Mouse (Mus musculus): ENCODE results near the gene Pcp4l1. TPM values are rescaled to one million over a fixed set of nuclear protein-coding genes. Genes with fewer than 3 reads are reported as not detected.
"Not testable (repeated sequence)": the region's sequence is repeated elsewhere in the genome, so short reads cannot be mapped to it uniquely, and the experiment has no call there.

The Pcp4l1 gene
- 43.0 and 46.4 TPM in 2 replicates for polyA plus RNA-seq (2015; fragmentation: Nextera tagmentation; extraction: Ambion mirVana)

GRCm38 (mm10) chr1:171195887-171196397 lies at the start of gene Pcp4l1:
TSS of gene Pcp4l1 (minus strand) at chr1:171196268.
- under 1% methylated on average over 33 of the region's 33 CpGs for WGBS
- H3K9me3 ChIP-seq (replicated peaks): no peaks in the 10 kb centered on the region
- peak within 1 kb of the TSS; percentile 87 for H3K4me2 ChIP-seq
- no peaks in the 10 kb centered on the region for H3K36me3 ChIP-seq
- H3K27me3 ChIP-seq: peaks cover 11% of the 10 kb centered on the region
- ATAC-seq (replicated peaks; ENCODE audit: insufficient number of reproducible peaks, insufficient read depth, low FRiP score, low read depth): peak; percentile 93
- peak within 1 kb of the TSS; percentile 78 for H3K4me3 ChIP-seq
- H3K4me1 ChIP-seq (replicated peaks): peaks cover 39% of the 10 kb centered on the region
- H3K9ac ChIP-seq: peak within 1 kb of the TSS; percentile 69
- peak within 1 kb of the TSS; percentile 73 for H3K27ac ChIP-seq

GRCm38 (mm10) chr1:171245353-171245752 lies 49.3 kb upstream of the Pcp4l1 start:
- Histone ChIP-seq H3K27ac (peak overlapping the region; percentile 5; the same call in 1 of the 2 replicates), H3K27me3 (no peaks in the 10 kb centered on the region), H3K9me3 (replicated peaks) (no peaks in the 10 kb centered on the region), H3K4me1 (replicated peaks) (peaks cover 39% of the 10 kb centered on the region), H3K9ac (no peak overlapping the region), H3K4me2 (peak overlapping the region; percentile 72; the same call in 1 of the 2 replicates), H3K4me3 (no peak overlapping the region), H3K36me3 (peaks cover 43% of the 10 kb centered on the region)
- ATAC-seq (replicated peaks; ENCODE audit: insufficient number of reproducible peaks, insufficient read depth, low FRiP score, low read depth): no peak
- WGBS: 80% methylated on average over 8 of the region's 8 CpGs

GRCm38 (mm10) chr1:171241952-171242351 lies 45.9 kb upstream of the Pcp4l1 start:
- not testable (repeated sequence) for H3K9me3 ChIP-seq (replicated peaks); H3K9ac ChIP-seq; H3K4me3 ChIP-seq; H3K27me3 ChIP-seq; H3K27ac ChIP-seq; ATAC-seq (replicated peaks; ENCODE audit: insufficient number of reproducible peaks, insufficient read depth, low FRiP score, low read depth); H3K4me2 ChIP-seq
- Histone ChIP-seq H3K4me1 (replicated peaks) (peaks cover 20% of the 10 kb centered on the region), H3K36me3 (peaks cover 77% of the 10 kb centered on the region)
- WGBS: 87% methylated on average over 12 of the region's 12 CpGs

- Histone ChIP-seq H3K27ac (no peak overlapping the region), H3K36me3 (peaks cover 85% of the 10 kb centered on the region), H3K9ac (no peak overlapping the region), H3K4me3 (no peak overlapping the region), H3K4me1 (replicated peaks) (peaks cover 17% of the 10 kb centered on the region), H3K27me3 (no peaks in the 10 kb centered on the region), H3K9me3 (replicated peaks) (no peaks in the 10 kb centered on the region), H3K4me2 (no peak overlapping the region)
- no peak for ATAC-seq (replicated peaks; ENCODE audit: insufficient number of reproducible peaks, insufficient read depth, low FRiP score, low read depth)
- 88% methylated on average over 10 of the region's 10 CpGs for WGBS
These were observed 44.8 kb upstream of the Pcp4l1 start for GRCm38 (mm10) chr1:171240911-171241310.

- no peak overlapping the region for H3K4me2 ChIP-seq
- H3K27ac ChIP-seq: no peak overlapping the region
- no peak overlapping the region for H3K9ac ChIP-seq
- no peak overlapping the region for H3K4me3 ChIP-seq
- no peaks in the 10 kb centered on the region for H3K9me3 ChIP-seq (replicated peaks)
- no peaks in the 10 kb centered on the region for H3K27me3 ChIP-seq
- WGBS: 66% methylated on average over 15 of the region's 15 CpGs
- no peak; the same call in 1 of the 2 replicates for ATAC-seq (replicated peaks; ENCODE audit: insufficient number of reproducible peaks, insufficient read depth, low FRiP score, low read depth)
- H3K36me3 ChIP-seq: peaks cover 87% of the 10 kb centered on the region
- H3K4me1 ChIP-seq (replicated peaks): peaks cover 10% of the 10 kb centered on the region; the same call in 1 of the 2 replicates
These were observed 44.1 kb upstream of the Pcp4l1 start for GRCm38 (mm10) chr1:171239992-171240744.

- H3K9me3 ChIP-seq (replicated peaks): no peaks in the 10 kb centered on the region
- peaks cover 15% of the 10 kb centered on the region; the same call in 1 of the 2 replicates for H3K4me1 ChIP-seq (replicated peaks)
- no peak overlapping the region for H3K27ac ChIP-seq
- no peak overlapping the region for H3K4me3 ChIP-seq
- no peak overlapping the region for H3K4me2 ChIP-seq
- WGBS: 71% methylated on average over 14 of the region's 14 CpGs
- H3K27me3 ChIP-seq: no peaks in the 10 kb centered on the region
- 0 out of 2 replicates have a peak, but pooled peaks have one; percentile 24 for ATAC-seq (replicated peaks; ENCODE audit: insufficient number of reproducible peaks, insufficient read depth, low FRiP score, low read depth)
- H3K36me3 ChIP-seq: peaks cover 93% of the 10 kb centered on the region
- no peak overlapping the region for H3K9ac ChIP-seq
These were observed 42.4 kb upstream of the Pcp4l1 start for GRCm38 (mm10) chr1:171238463-171238862.

GRCm38 (mm10) chr1:171237438-171237837 lies 41.4 kb upstream of the Pcp4l1 start:
- WGBS: 79% methylated on average over 6 of the region's 6 CpGs
- Histone ChIP-seq H3K4me3 (no peak overlapping the region), H3K36me3 (peaks cover 83% of the 10 kb centered on the region), H3K27me3 (no peaks in the 10 kb centered on the region), H3K4me1 (replicated peaks) (peaks cover 16% of the 10 kb centered on the region; the same call in 1 of the 2 replicates), H3K9me3 (replicated peaks) (no peaks in the 10 kb centered on the region), H3K4me2 (no peak overlapping the region), H3K9ac (no peak overlapping the region), H3K27ac (no peak overlapping the region)
- ATAC-seq (replicated peaks; ENCODE audit: insufficient number of reproducible peaks, insufficient read depth, low FRiP score, low read depth): no peak

- Histone ChIP-seq H3K4me2 (no peak overlapping the region), H3K4me1 (replicated peaks) (peaks cover 16% of the 10 kb centered on the region; the same call in 1 of the 2 replicates), H3K4me3 (no peak overlapping the region), H3K27ac (0 out of 2 replicates have a peak overlapping the region, but pooled peaks have one; percentile 1), H3K36me3 (peaks cover 67% of the 10 kb centered on the region), H3K9me3 (replicated peaks) (no peaks in the 10 kb centered on the region), H3K27me3 (no peaks in the 10 kb centered on the region), H3K9ac (no peak overlapping the region)
- 45% methylated on average over 4 of the region's 4 CpGs for WGBS
- no peak for ATAC-seq (replicated peaks; ENCODE audit: insufficient number of reproducible peaks, insufficient read depth, low FRiP score, low read depth)
These were observed 39.7 kb upstream of the Pcp4l1 start for GRCm38 (mm10) chr1:171235791-171236190.

GRCm38 (mm10) chr1:171234538-171234937 lies 38.5 kb upstream of the Pcp4l1 start:
- Histone ChIP-seq H3K4me2 (no peak overlapping the region), H3K27me3 (no peaks in the 10 kb centered on the region), H3K9me3 (replicated peaks) (no peaks in the 10 kb centered on the region), H3K4me3 (no peak overlapping the region), H3K27ac (no peak overlapping the region), H3K9ac (no peak overlapping the region), H3K36me3 (peaks cover 54% of the 10 kb centered on the region), H3K4me1 (replicated peaks) (peaks cover 11% of the 10 kb centered on the region; the same call in 1 of the 2 replicates)
- WGBS: 92% methylated on average over 4 of the region's 4 CpGs
- ATAC-seq (replicated peaks; ENCODE audit: insufficient number of reproducible peaks, insufficient read depth, low FRiP score, low read depth): no peak

GRCm38 (mm10) chr1:171234126-171234525 lies 38.1 kb upstream of the Pcp4l1 start, which contains the start of gene Fcer1g:
TSS of gene Fcer1g (minus strand) at chr1:171234365.
- Histone ChIP-seq H3K9me3 (replicated peaks) (no peaks in the 10 kb centered on the region), H3K27me3 (no peaks in the 10 kb centered on the region), H3K27ac (peak within 1 kb of the TSS; percentile 11; the same call in 1 of the 2 replicates), H3K9ac (no peak within 1 kb of the TSS; the same call in 1 of the 2 replicates), H3K4me3 (peak within 1 kb of the TSS; percentile 15; the same call in 1 of the 2 replicates), H3K4me1 (replicated peaks) (peaks cover 11% of the 10 kb centered on the region; the same call in 1 of the 2 replicates), H3K36me3 (peaks cover 50% of the 10 kb centered on the region), H3K4me2 (no peak within 1 kb of the TSS)
- no peak for ATAC-seq (replicated peaks; ENCODE audit: insufficient number of reproducible peaks, insufficient read depth, low FRiP score, low read depth)
- WGBS: 85% methylated on average over 14 of the region's 14 CpGs
